Mouse (Mus musculus) liver, embryonic 14.5 days (tissue): ENCODE results near the gene Chchd1.

Experiments
- CTCF ChIP-seq: IDR thresholded peaks from 2 replicates; pipeline ENCODE4 v1.5.1; 2016; ENCODE audit warnings: antibody characterized with exemption, low read depth, control low read depth
- EP300 ChIP-seq: IDR thresholded peaks from 2 replicates; pipeline ENCODE4 v1.6.1; 2016; ENCODE audit warnings: antibody characterized with exemption, low read depth

DNA sequence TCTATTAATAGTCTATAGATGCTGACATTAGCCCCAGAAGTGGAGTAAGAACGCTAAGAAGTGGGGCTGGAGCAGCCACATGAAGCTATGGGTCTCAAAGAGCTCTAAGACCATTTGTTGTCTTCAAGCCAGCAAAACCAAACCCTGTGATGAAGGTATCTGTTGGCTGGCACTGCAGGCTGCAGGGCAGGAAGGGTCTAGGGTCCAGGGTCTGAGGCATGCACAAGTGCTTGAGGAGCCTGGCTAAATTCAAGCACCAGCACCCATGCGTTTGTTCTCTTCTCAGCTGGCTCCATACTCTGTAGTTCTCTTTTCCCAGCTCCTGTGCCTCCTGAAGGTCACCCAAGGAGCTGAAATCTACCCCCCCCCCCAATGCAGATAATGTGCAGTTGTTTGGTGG lies 32.2 kb downstream of the Chchd1 start:
- TF ChIP-seq EP300 (no peak), CTCF (no peak)
